Mouse (Mus musculus) adrenal gland, adult (tissue): Measurements from ENCODE around the gene Taf8.

Experiments used
- DNase-seq, 2 experiments: peaks; one replicate each; pipeline ENCODE4 v3.0.0; 2022 to 2023; ENCODE audit warnings: low spot score in 1 of 2; ENCODE audit not compliant: inconsistent age in 2 of 2

The Taf8 gene

GRCm38 (mm10) chr17:47490791-47491190, 11.3 kb downstream of the Taf8 start:
- DNase-seq, result no peak

DNA sequence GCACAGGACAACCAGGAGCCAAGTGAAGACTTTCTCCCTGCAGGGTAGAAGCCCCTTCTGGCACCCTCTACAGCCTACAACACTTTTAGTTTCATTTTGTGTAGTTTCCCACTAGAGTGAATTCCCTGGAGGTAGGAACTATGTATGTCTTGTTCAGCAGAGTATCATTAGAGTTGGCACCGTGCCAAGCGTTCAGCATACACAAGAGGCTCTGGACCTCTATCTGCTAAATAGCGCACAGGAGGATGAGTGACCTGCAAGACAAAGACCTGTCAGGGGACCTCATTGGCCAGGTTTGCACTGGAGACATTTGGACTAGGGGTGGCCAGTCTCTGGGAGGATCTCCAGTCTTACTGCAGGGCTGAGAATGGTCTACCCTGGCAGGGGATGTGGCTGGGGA, 16.3 kb downstream of the Taf8 start:
- peak; percentile 20 to 60 for DNase-seq

DNA sequence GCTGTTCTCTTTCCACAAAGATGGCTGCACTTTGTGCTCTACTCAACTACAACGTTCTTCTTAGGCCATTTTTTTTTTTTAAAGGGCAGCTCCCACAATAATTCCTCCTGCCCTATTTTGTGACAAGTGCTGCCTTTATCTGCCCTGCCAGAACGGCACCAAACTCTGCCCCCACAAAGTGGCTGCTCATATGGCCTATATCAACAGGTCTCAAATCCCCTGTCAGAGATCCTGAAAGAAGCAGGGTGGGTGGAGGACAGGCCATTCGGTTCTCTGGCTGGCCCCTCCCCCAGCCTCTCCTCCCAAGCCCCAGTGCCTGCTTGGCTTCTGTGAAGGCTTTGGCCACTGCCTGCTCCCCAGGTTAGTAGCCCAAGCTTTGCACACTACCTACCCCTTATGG, 17.1 kb downstream of the Taf8 start:
- DNase-seq, result peak in 1 of 2 experiments; percentile 21

DNA sequence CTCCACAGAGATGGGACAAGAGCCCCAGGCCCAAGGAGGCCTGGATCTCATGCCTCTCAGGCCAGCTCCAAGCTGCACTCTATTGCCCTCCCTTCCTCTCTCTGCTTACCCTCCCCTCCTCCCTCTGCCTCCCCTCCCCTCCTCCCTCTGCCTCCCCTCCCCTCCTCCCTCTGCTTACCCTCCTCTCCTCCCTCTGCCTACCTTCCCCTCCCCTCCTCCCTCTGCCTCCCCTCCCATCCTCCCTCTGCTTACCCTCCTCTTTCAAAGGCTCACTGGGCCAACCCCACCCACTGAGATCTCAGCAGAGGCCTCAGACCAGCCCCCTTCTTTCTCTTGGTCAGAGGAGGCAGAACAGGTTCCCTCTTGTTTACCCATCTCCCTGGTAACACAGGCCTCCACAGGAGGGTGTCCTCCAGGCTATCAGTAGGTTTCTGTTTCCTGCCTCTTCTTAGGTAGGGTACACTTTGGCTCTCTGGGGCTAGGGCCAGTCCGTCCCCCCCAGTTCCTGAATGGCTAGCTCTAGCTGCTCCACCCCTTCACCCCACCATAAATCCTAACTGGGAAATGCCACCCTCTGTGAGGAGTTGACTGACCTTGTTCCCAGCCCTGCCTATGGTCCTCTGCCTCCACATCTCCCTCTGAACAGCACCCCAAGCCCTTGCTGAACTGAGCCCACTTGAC, 17.7 kb downstream of the Taf8 start:
- peak; percentile 59 to 66 for DNase-seq

DNA sequence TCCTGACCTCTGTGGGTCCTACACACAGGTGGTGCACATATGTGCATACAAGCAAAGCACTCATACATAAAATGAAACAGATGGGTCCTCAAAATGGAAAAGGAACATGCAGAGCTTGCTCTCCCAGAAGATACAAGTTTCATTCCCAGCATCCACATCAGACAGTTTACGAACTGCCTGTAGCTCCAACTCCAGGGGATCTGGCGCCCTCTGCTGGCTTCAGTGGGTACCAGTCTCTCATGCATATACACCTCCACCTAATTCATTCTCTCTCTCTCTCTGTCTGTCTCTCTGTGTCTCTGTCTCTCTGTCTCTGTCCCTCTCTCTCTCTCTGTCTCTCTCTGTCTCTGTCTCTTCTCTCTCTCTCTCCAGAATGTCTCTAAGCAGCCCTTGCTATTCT, 19.7 kb downstream of the Taf8 start:
- peak; percentile 63 to 83 for DNase-seq

DNA sequence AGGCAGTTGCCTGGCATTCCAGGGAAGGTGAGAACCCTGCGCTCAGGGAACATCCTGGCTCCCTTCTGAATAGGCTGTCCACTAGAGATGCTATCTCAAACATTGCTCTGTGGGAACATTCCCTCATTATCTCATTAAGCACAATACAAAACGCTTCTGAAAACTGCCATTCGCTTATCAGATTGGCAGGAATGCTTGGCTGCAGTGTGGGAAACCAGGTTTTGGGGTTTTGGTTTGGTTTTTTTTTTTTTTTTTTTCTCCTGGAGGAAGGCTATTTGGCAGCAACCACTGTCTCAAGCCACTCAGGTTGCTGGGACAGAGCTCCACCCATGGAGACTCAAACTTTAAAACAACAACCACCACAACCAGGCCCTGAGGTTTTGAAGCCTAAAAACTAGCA, 22.2 kb downstream of the Taf8 start:
- no peak for DNase-seq

- no peak for DNase-seq
Observed at GRCm38 (mm10) chr17:47475714-47476113, 26.4 kb downstream of the Taf8 start.

DNA sequence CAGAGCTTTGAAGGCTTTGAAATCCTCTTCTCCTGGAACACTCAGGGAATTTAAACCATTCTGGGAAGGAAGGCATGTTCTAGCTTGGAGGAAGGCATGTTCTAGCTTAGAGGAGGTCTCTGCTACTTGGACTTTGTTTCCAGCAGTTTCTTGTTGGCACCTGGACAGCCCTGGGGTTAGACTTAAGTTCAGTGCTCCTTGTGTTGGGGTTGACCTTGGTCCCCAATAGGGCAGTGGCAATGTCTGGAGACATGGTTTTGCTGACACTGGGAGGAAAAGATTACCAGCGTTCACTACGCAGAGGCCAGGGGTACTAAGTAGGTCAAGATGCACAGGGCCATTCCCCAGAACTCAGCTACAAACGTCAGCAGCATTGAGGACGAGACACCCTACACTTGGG, 26.9 kb downstream of the Taf8 start:
- DNase-seq, result no peak

- DNase-seq, result no peak
Observed at GRCm38 (mm10) chr17:47474250-47474649, 27.8 kb downstream of the Taf8 start.

GRCm38 (mm10) chr17:47473434-47473974, 28.6 kb downstream of the Taf8 start:
- DNase-seq, result peak; percentile 48 to 75

GRCm38 (mm10) chr17:47472435-47473350, 29.4 kb downstream of the Taf8 start:
- no peak for DNase-seq

DNA sequence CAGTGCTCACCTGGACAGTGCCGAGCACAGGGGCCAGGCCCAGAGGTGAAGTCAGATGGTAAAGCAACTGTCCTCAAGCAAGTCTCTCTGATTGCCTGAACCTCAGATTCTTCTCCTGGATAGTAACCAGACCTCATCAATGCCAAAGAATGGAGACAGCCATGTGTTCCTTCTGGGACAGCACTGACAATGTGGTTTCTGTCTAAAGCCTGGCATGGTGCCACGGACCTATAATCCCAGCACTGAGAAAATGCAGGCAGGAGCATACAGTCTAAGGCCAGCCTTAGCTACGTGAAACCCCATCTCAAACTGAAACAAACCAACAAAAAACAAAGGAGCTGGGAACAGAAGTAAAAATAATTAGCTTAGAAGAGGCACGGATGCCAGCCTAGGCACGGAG, 31.4 kb downstream of the Taf8 start:
- DNase-seq, result no peak

DNA sequence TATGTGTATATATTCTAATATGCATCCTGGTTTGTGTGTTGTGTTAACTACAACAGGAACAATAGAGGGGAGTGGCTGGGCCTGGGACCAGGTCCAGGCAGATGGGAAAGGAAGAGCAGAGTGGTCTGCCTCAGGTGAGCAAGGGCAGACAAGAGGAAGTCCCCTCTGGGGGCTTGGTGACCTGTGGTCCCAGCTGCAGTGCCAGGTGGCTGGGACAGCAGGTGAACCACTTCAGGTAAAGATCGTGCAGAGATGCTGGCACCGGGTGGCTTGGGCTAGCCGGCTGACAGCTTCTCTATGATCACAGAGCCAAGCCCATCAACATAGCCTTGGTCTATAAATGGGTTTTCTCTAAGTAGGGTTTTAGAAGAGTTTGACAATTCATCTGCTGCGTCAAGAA, 32.0 kb downstream of the Taf8 start:
- no peak for DNase-seq

DNA sequence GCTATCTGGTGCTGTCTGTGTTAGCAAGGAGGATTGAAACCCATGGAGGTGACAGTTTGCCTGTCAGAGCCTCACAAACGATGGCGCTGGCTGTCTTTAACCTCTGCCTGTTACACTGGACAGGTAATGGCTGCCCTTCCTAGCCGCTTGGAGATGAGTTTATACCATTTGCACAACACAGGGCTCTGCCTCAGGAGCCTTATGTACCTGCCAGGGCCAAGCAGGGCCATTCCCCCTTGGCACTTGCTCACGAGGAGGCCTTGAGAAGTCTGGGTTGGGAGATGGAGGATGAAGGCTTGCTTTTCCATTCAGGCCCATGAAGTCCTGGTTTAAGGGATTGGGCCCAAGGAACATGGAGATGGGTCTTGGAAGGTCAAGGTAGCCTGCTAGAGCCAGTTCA, 32.5 kb downstream of the Taf8 start:
- DNase-seq, result no peak

DNA sequence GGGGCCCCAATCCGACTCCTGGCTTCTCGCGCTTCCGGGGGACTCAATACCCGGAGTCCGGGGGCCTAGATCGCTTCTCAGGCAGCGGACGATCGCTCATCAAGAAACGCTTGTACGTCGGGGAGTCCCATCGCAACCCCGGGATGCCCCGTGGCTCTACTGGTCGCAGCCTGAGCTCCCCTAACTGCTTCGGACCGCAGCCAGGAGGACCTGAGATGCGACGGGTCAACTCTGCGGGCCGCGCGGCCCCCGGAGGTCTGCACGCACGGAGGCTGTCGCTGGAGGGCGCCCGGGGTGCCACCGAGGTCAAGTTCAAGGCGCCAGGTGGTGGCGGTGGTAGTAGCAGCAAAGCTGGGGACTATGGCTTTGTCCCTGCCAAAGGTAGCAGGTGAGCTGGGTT, 33.6 kb downstream of the Taf8 start:
- no peak for DNase-seq

- no peak for DNase-seq
Observed at GRCm38 (mm10) chr17:47468063-47468462, 34.0 kb downstream of the Taf8 start.

GRCm38 (mm10) chr17:47467659-47468058, 34.4 kb downstream of the Taf8 start:
- no peak for DNase-seq

DNA sequence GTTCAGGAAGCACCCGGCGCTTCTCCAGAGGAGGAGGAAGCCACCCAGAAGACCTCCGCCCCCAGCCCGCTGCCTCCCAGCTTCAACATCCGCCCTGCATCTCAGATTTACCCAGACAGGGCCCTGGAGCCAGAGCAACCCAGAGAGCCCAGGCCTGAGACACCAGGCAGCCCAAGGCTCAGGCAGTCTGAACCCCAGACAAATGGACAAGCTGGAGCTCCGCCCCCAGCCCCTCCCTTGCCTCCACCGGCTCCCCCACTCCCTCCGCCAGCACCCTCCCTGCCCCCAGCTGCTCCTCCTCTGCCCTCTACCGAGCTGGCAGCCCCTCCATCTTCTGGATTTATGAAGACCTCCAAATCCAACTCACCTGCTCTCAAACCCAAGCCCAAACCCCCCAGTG, 35.8 kb downstream of the Taf8 start:
- DNase-seq, result no peak

DNA sequence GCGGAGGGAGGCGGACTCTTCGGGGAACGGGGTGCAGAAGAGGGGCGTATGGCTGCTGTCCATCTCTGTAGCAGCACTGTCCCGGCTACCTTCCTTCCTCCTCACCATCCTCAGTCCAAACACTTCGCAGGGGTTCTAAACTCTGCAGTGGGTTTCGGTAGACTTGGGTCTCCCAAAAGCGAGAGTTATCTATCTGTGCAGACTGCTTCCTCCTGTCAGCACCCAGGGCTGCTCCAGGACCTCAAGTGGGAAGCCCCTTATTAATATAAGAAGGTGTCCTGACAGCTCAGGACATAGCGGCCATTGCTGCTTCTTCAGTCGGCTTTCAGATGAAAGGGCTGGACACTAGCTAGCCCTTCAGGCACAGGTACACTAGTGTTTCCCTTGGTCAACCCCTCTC, 37.1 kb downstream of the Taf8 start:
- no peak for DNase-seq

GRCm38 (mm10) chr17:47464248-47464965, 37.7 kb downstream of the Taf8 start:
- no peak for DNase-seq

- DNase-seq, result no peak
Observed at GRCm38 (mm10) chr17:47462728-47463388, 39.2 kb downstream of the Taf8 start.
